Mouse (Mus musculus): ENCODE measurements around the gene Gm39566. TPM values are rescaled to one million over a fixed set of nuclear protein-coding genes. Genes with fewer than 3 reads are reported as not detected.

Gene Gm39566
- polyA plus RNA-seq, 1 experiment: 0.02 TPM

GRCm38 (mm10) chr11:69803328-69803727 lies 11.8 kb downstream of the Gm39566 start:
- DNase-seq: no peak
- 5% methylated on average over 12 of the region's 12 CpGs for WGBS
- Histone ChIP-seq H3K36me3 (ENCODE audit: control insufficient read depth, insufficient read depth, low read length) (no peaks in the 10 kb centered on the region), H3K27me3 (replicated peaks; ENCODE audit: control insufficient read depth, insufficient read depth, low read length) (no peaks in the 10 kb centered on the region; the same call in 1 of the 2 replicates), H3K27ac (ENCODE audit: insufficient read depth, low read depth, low read length) (no peak overlapping the region), H3K4me3 (ENCODE audit: insufficient read depth, low read depth, low read length) (peak overlapping the region; percentile 45), H3K4me1 (ENCODE audit: control insufficient read depth, insufficient read depth, low read length) (peaks cover 20% of the 10 kb centered on the region)
- TF ChIP-seq POLR2A (IDR thresholded peaks at IDR 0.05; ENCODE audit: low read depth, low read length) (no peak), CTCF (conservative IDR thresholded peaks at IDR 0.05; ENCODE audit: insufficient read depth, insufficient read length, low read depth, low read length) (no peak)

- 2% methylated on average over 33 of the region's 33 CpGs for WGBS
- no peak for TF ChIP-seq CTCF (conservative IDR thresholded peaks at IDR 0.05; ENCODE audit: insufficient read depth, insufficient read length, low read depth, low read length)
- no peak for TF ChIP-seq POLR2A (IDR thresholded peaks at IDR 0.05; ENCODE audit: low read depth, low read length)
- no peaks in the 10 kb centered on the region; the same call in 1 of the 2 replicates for H3K27me3 ChIP-seq (replicated peaks; ENCODE audit: control insufficient read depth, insufficient read depth, low read length)
- peak; percentile 87 for DNase-seq
- H3K36me3 ChIP-seq (ENCODE audit: control insufficient read depth, insufficient read depth, low read length): no peaks in the 10 kb centered on the region
- H3K4me1 ChIP-seq (ENCODE audit: control insufficient read depth, insufficient read depth, low read length): peaks cover 20% of the 10 kb centered on the region
- no peak overlapping the region for H3K27ac ChIP-seq (ENCODE audit: insufficient read depth, low read depth, low read length)
- H3K4me3 ChIP-seq (ENCODE audit: insufficient read depth, low read depth, low read length): peak overlapping the region; percentile 45
These were observed 12.4 kb downstream of the Gm39566 start for GRCm38 (mm10) chr11:69802648-69803105.

- WGBS: 4% methylated on average over 33 of the region's 33 CpGs
- Histone ChIP-seq H3K4me1 (ENCODE audit: control insufficient read depth, insufficient read depth, low read length) (peaks cover 20% of the 10 kb centered on the region), H3K4me3 (ENCODE audit: insufficient read depth, low read depth, low read length) (peak within 1 kb of the TSS; percentile 45), H3K27me3 (replicated peaks; ENCODE audit: control insufficient read depth, insufficient read depth, low read length) (no peaks in the 10 kb centered on the region; the same call in 1 of the 2 replicates), H3K36me3 (ENCODE audit: control insufficient read depth, insufficient read depth, low read length) (no peaks in the 10 kb centered on the region), H3K27ac (ENCODE audit: insufficient read depth, low read depth, low read length) (no peak within 1 kb of the TSS)
- TF ChIP-seq POLR2A (IDR thresholded peaks at IDR 0.05; ENCODE audit: low read depth, low read length) (no peak), CTCF (conservative IDR thresholded peaks at IDR 0.05; ENCODE audit: insufficient read depth, insufficient read length, low read depth, low read length) (no peak)
- no peak for DNase-seq
These were observed 13.6 kb downstream of the Gm39566 start, which contains the start of gene Fgf11 for GRCm38 (mm10) chr11:69801379-69801977. Fgf11 (minus strand) TSS chr11:69801857.

- H3K4me3 ChIP-seq (ENCODE audit: insufficient read depth, low read depth, low read length): peak overlapping the region; percentile 42
- TF ChIP-seq POLR2A (IDR thresholded peaks at IDR 0.05; ENCODE audit: low read depth, low read length): no peak
- TF ChIP-seq CTCF (conservative IDR thresholded peaks at IDR 0.05; ENCODE audit: insufficient read depth, insufficient read length, low read depth, low read length): no peak
- H3K4me1 ChIP-seq (ENCODE audit: control insufficient read depth, insufficient read depth, low read length): peaks cover 20% of the 10 kb centered on the region
- no peaks in the 10 kb centered on the region; the same call in 1 of the 2 replicates for H3K27me3 ChIP-seq (replicated peaks; ENCODE audit: control insufficient read depth, insufficient read depth, low read length)
- DNase-seq: peak; percentile 49
- H3K27ac ChIP-seq (ENCODE audit: insufficient read depth, low read depth, low read length): no peak overlapping the region
- H3K36me3 ChIP-seq (ENCODE audit: control insufficient read depth, insufficient read depth, low read length): no peaks in the 10 kb centered on the region
- 2% methylated on average over 36 of the region's 36 CpGs for WGBS
These were observed 14.5 kb downstream of the Gm39566 start for GRCm38 (mm10) chr11:69800392-69801197.

- 21% methylated on average over 11 of the region's 11 CpGs for WGBS
These were observed 15.0 kb downstream of the Gm39566 start for GRCm38 (mm10) chr11:69800138-69800391.

GRCm38 (mm10) chr11:69799394-69800137 lies 15.5 kb downstream of the Gm39566 start:
- Histone ChIP-seq H3K27me3 (replicated peaks; ENCODE audit: control insufficient read depth, insufficient read depth, low read length) (no peaks in the 10 kb centered on the region; the same call in 1 of the 2 replicates), H3K27ac (ENCODE audit: insufficient read depth, low read depth, low read length) (no peak overlapping the region), H3K36me3 (ENCODE audit: control insufficient read depth, insufficient read depth, low read length) (no peaks in the 10 kb centered on the region), H3K4me3 (ENCODE audit: insufficient read depth, low read depth, low read length) (no peak overlapping the region), H3K4me1 (ENCODE audit: control insufficient read depth, insufficient read depth, low read length) (peaks cover 18% of the 10 kb centered on the region)
- WGBS: 58% methylated on average over 12 of the region's 12 CpGs
- no peak for DNase-seq
- TF ChIP-seq POLR2A (IDR thresholded peaks at IDR 0.05; ENCODE audit: low read depth, low read length): no peak
- TF ChIP-seq CTCF (conservative IDR thresholded peaks at IDR 0.05; ENCODE audit: insufficient read depth, insufficient read length, low read depth, low read length): no peak

More at GRCm38 (mm10) chr11:69800138-69800391, 15.0 kb downstream of the Gm39566 start:
- TF ChIP-seq CTCF (conservative IDR thresholded peaks at IDR 0.05; ENCODE audit: insufficient read depth, insufficient read length, low read depth, low read length): no peak
- no peak for TF ChIP-seq POLR2A (IDR thresholded peaks at IDR 0.05; ENCODE audit: low read depth, low read length)
- no peak overlapping the region for H3K27ac ChIP-seq (ENCODE audit: insufficient read depth, low read depth, low read length)
- H3K27me3 ChIP-seq (replicated peaks; ENCODE audit: control insufficient read depth, insufficient read depth, low read length): no peaks in the 10 kb centered on the region; the same call in 1 of the 2 replicates
- H3K36me3 ChIP-seq (ENCODE audit: control insufficient read depth, insufficient read depth, low read length): no peaks in the 10 kb centered on the region
- H3K4me1 ChIP-seq (ENCODE audit: control insufficient read depth, insufficient read depth, low read length): peaks cover 20% of the 10 kb centered on the region
- DNase-seq: peak; percentile 16
- no peak overlapping the region for H3K4me3 ChIP-seq (ENCODE audit: insufficient read depth, low read depth, low read length)
